Mouse (Mus musculus) spleen, adult 2 months (tissue): Measurements from ENCODE around the gene Il7r. TPM values are rescaled to one million over a fixed set of nuclear protein-coding genes. Genes with fewer than 3 reads are reported as not detected.

Experiments used
- DNase-seq, 2 experiments: peaks; one replicate each; pipeline versions ENCODE4 v3.0.0 to v3.0.0-alpha.2; 2012 to 2021; ENCODE audit warnings: low spot score in 2 of 2, low read depth in 1 of 2
- H3K27ac ChIP-seq: fragments of 200-500 bp; 2 replicates; pipeline ENCODE4 v1.5.1; 2012; ENCODE audit warnings: low read length, inconsistent platforms; ENCODE audit not compliant: insufficient read depth
- H3K27me3 ChIP-seq: fragments of 200-500 bp; 2 replicates; pipeline ENCODE4 v1.6.1; 2012; ENCODE audit warnings: mild to moderate bottlenecking, moderate library complexity, low read length, inconsistent platforms; ENCODE audit not compliant: control insufficient read depth, insufficient read depth
- H3K36me3 ChIP-seq: fragments of 200-500 bp; 2 replicates; pipeline ENCODE4 v1.6.1; 2012; ENCODE audit warnings: mild to moderate bottlenecking, low read length, inconsistent platforms; ENCODE audit not compliant: control insufficient read depth, insufficient read depth
- H3K4me1 ChIP-seq: fragments of 200-500 bp; 2 replicates; pipeline ENCODE4 v1.6.1; 2011; ENCODE audit warnings: inconsistent platforms; ENCODE audit not compliant: control insufficient read depth, insufficient read depth, insufficient read length
- H3K4me3 ChIP-seq: fragments of 200-500 bp; 2 replicates; pipeline ENCODE4 v1.5.1; 2011; ENCODE audit warnings: mild to moderate bottlenecking, inconsistent platforms; ENCODE audit not compliant: insufficient read depth, insufficient read length; ENCODE audit errors: extremely low read depth
- CTCF ChIP-seq: fragments of 200-500 bp; IDR thresholded peaks from 2 replicates; pipeline ENCODE4 v1.5.1; 2011; ENCODE audit warnings: mild to moderate bottlenecking, inconsistent platforms; ENCODE audit not compliant: insufficient read depth, insufficient read length, insufficient replicate concordance; ENCODE audit errors: extremely low read depth
- POLR2A ChIP-seq: fragments of 200-500 bp; IDR thresholded peaks from 2 replicates; pipeline ENCODE4 v1.6.1; 2011; ENCODE audit warnings: low read depth, low read length, inconsistent platforms
- WGBS: fragments of 180-500 bp; shearing (Covaris S2); methylation state at CpG from one replicate; pipeline ENCODE4 v1.1.7; 2018; 5-methylcytosine and 5-hydroxymethylcytosine counted together
- polyA plus RNA-seq: library from polyadenylated mRNA; depleted of rRNA; stranded (reverse); fragments of >200 nt; gene quantifications from 2 replicates; pipeline ENCODE4 v1.2.3, GENCODE M21; 2012; rRNA removed

The Il7r gene
- polyA plus RNA-seq: 7.5 and 9.6 TPM in 2 replicates

DNA sequence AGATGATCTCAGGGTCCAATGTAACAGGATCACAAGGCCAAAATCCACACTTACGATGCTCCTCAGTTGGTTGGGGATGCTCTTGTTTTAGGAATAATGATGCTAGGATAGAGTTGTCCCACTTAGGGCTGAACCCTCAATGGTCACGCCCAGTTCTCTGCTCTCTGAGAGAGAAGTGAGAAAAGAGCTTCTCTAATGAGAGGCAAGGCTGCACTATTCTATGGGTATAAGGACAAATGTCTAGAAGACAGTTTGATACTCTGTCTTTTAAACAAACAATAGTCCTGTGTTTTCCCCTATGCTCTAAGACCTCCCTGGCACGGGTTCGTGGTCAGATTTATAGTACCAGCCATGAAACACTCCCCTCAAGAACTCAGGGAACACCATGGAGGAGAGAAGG is at the start of gene Il7r:
Gene Il7r, minus strand, starts transcription at position 101 of the 400 bp plus-strand sequence.
- 56% methylated on average over 4 of the region's 4 CpGs for WGBS
- peak within 1 kb of the TSS; percentile 39 for H3K4me3 ChIP-seq
- H3K27me3 ChIP-seq: no peaks in the 10 kb centered on the region
- H3K4me1 ChIP-seq: peaks cover 5% of the 10 kb centered on the region
- H3K27ac ChIP-seq: peak within 1 kb of the TSS; percentile 60; the same call in 1 of the 2 replicates
- no peak for DNase-seq
- no peaks in the 10 kb centered on the region for H3K36me3 ChIP-seq
- TF ChIP-seq CTCF (no peak), POLR2A (no peak)

DNA sequence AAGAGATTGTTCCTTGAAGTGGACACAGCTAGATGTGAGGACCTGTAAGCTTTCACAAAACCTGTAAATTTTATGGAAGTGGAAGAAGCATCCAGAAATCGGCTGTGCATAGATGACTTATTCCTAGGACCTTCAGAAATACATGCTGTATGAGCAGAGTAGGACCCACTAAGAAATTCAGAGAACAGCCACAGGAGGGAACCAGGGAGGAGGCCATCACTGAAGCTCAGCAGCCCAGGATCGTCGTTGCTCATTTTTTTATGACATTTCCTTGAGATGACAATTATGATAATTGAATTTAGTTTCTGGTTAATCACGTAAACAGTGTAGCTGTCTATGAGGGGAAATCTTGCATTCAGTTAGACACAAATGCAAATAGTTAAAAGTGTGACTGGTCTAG is 47.3 kb upstream of the Il7r start:
- Histone ChIP-seq H3K4me1 (peaks cover 7% of the 10 kb centered on the region; the same call in 1 of the 2 replicates), H3K36me3 (no peaks in the 10 kb centered on the region), H3K27me3 (no peaks in the 10 kb centered on the region), H3K27ac (no peak overlapping the region), H3K4me3 (no peak overlapping the region)
- 31% methylated on average over 4 of the region's 4 CpGs for WGBS
- TF ChIP-seq POLR2A (no peak), CTCF (peak; percentile 21; the same call in 1 of the 2 replicates)
- no peak for DNase-seq

DNA sequence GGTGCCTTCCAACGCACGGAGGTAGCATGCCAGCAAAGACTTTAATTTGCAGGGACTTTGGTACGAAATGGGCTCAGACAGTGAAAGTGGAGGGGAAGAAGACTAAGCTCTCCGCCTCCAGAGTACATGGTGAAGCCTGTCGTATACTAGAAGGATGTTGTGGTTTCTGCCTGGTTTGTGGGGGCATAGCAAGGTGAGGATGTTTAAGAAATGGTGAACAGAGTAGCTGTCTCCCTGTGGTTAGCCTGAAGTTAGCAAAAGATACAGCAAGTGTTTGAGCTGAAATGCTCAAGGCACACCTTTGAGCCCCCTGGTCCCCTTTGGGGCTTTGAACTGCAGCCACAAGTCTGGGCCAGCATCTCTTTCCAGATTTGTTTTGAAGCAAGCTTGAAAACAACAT is 44.8 kb upstream of the Il7r start:
- TF ChIP-seq CTCF: no peak
- TF ChIP-seq POLR2A: no peak
- H3K36me3 ChIP-seq: no peaks in the 10 kb centered on the region
- peak overlapping the region; percentile 59 for H3K27ac ChIP-seq
- H3K4me3 ChIP-seq: no peak overlapping the region
- no peaks in the 10 kb centered on the region for H3K27me3 ChIP-seq
- peak; percentile 33 to 56 for DNase-seq
- WGBS: 13% methylated on average over 5 of the region's 5 CpGs
- peaks cover 9% of the 10 kb centered on the region; the same call in 1 of the 2 replicates for H3K4me1 ChIP-seq

DNA sequence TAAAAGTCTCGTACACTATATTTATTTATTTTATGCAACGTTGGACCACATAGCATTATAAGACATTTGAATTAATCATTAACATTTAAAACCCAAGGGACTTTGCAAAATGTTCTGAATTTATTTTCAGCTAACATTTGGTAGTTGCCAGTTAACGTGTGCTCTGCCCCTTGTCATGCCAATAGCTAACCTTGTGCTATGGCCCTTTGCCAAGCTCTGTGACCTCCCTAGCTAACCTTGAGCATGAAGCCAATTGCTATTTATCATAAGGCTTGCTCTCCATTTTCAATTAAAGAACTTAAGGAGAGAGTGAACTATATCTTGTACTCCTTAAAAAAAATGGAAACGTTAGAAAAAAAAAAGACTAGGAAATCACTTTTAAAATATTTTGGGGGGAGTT is 43.4 kb upstream of the Il7r start:
- peaks cover 9% of the 10 kb centered on the region; the same call in 1 of the 2 replicates for H3K4me1 ChIP-seq
- H3K4me3 ChIP-seq: no peak overlapping the region
- WGBS: 88% methylated on average over 4 of the region's 4 CpGs
- H3K27ac ChIP-seq: no peak overlapping the region; the same call in 1 of the 2 replicates
- no peaks in the 10 kb centered on the region for H3K27me3 ChIP-seq
- H3K36me3 ChIP-seq: no peaks in the 10 kb centered on the region
- TF ChIP-seq CTCF (no peak), POLR2A (no peak)
- DNase-seq: no peak

DNA sequence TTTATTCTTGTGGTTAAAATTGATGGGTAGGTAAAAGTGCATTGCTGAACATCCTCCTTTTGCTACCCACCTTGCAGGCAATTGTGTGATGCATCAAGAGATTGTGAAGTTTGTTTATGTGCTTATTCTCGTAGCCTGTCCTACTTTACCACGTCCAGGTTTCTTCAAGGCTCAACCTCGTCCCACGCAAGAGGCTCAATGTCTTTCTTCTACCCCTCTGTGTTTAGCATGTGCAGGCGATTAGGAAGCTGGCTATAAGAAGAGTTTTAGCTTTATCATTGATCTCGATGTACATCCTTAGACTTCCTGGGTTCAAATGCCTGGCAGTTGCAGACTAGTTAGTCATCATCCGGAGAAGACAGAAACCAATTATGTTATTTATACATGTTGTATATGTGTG is 42.7 kb upstream of the Il7r start:
- Histone ChIP-seq H3K36me3 (no peaks in the 10 kb centered on the region), H3K27ac (peak overlapping the region; percentile 61), H3K4me3 (no peak overlapping the region), H3K4me1 (peaks cover 9% of the 10 kb centered on the region; the same call in 1 of the 2 replicates), H3K27me3 (no peaks in the 10 kb centered on the region)
- DNase-seq: no peak
- 69% methylated on average over 7 of the region's 7 CpGs for WGBS
- no peak for TF ChIP-seq POLR2A

DNA sequence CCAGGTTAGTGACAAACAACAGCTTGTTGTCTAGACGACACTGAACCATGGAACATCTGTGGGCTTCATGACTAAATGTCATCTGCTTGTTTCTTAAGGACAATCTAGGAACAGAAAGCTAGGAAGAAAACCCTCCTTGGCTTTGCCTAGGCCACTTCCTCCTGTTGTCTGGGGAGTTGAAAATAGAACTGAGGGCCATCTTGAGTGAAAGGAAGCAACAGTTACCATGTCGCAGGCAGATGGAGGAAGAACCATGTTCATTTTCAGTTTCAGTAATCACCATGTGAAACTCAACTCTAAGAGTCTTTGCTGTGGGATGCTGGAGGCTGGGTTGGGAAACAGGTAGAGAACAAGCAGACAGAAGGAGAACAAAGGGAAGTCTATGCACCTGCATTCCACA is 41.9 kb upstream of the Il7r start:
- H3K27me3 ChIP-seq: no peaks in the 10 kb centered on the region
- H3K36me3 ChIP-seq: no peaks in the 10 kb centered on the region
- H3K4me3 ChIP-seq: no peak overlapping the region
- peak overlapping the region; percentile 18; the same call in 1 of the 2 replicates for H3K27ac ChIP-seq
- no peak for DNase-seq
- no peak for TF ChIP-seq CTCF
- no peak for TF ChIP-seq POLR2A
- 18% methylated on average over 2 of the region's 2 CpGs for WGBS
- peaks cover 9% of the 10 kb centered on the region; the same call in 1 of the 2 replicates for H3K4me1 ChIP-seq

DNA sequence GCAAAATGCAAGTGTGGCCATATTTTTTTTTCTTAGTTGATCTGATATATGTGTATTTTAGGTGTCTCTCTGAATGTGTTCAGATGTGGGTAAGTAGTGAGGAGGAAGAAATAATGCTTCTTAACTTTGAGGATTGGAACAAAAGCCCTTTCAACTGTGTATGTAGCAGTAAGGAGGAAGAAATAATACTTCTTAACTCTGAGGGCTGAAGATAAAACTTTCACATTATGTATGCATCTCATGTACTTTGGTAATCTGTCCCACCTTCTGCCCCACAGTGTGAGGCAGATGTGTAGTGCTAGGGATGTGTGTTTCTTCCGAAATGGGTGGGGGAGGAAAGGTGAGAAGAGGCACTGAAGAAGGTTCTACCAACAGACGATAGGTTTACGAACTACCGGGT is 37.3 kb upstream of the Il7r start:
- Histone ChIP-seq H3K4me1 (peaks cover 1% of the 10 kb centered on the region), H3K4me3 (no peak overlapping the region), H3K27me3 (no peaks in the 10 kb centered on the region), H3K27ac (peak overlapping the region; percentile 60; the same call in 1 of the 2 replicates), H3K36me3 (no peaks in the 10 kb centered on the region)
- no peak for TF ChIP-seq CTCF
- no peak for TF ChIP-seq POLR2A
- WGBS: 75% methylated on average over 4 of the region's 4 CpGs
- DNase-seq: no peak
